Mouse (Mus musculus) MEL (cell line): ENCODE measurements around the gene Ccdc47. TPM values are rescaled to one million over a fixed set of nuclear protein-coding genes. Genes with fewer than 3 reads are reported as not detected.

ENCODE experiments used
- DNase-seq: peaks from one replicate; pipeline ENCODE4 v3.0.0; 2011; ENCODE audit warnings: low read depth, low spot score
- H3K27ac ChIP-seq: 2 replicates; pipeline ENCODE4 v1.5.1; 2012; ENCODE audit warnings: low read depth, mild to moderate bottlenecking, control low read depth, low read length, moderate library complexity; ENCODE audit not compliant: control insufficient read depth
- H3K27me3 ChIP-seq, 2 experiments: fragments of 150-350 bp in 1 of 2; sonication (generic) in 1 of 2; 2 replicates each; pipeline ENCODE4 v1.6.1; 2012; ENCODE audit warnings: low read length in 2 of 2, mild to moderate bottlenecking in 2 of 2, improper control_type of control experiment in 1 of 2, moderate library complexity in 1 of 2; ENCODE audit not compliant: insufficient read depth in 2 of 2, control insufficient read depth in 1 of 2
- H3K36me3 ChIP-seq, 2 experiments: 2 replicates each; pipeline ENCODE4 v1.6.1; 2012 to 2014; ENCODE audit warnings: low read length in 2 of 2, improper control_type of control experiment in 1 of 2, inconsistent platforms in 1 of 2, mild to moderate bottlenecking in 1 of 2; ENCODE audit not compliant: insufficient read depth in 2 of 2, control insufficient read depth in 1 of 2
- H3K4me1 ChIP-seq, 2 experiments: fragments of 150-350 bp in 1 of 2; sonication (generic) in 1 of 2; 2 replicates each; pipeline ENCODE4 v1.6.1; 2012; ENCODE audit warnings: low read length in 2 of 2, improper control_type of control experiment in 1 of 2, mild to moderate bottlenecking in 1 of 2; ENCODE audit not compliant: insufficient read depth in 2 of 2, control insufficient read depth in 1 of 2
- H3K4me3 ChIP-seq, 2 experiments: fragments of 150-350 bp in 1 of 2; sonication (generic) in 1 of 2; 2 replicates each; pipeline ENCODE4 v1.5.1; 2012; ENCODE audit warnings: low read depth in 2 of 2, low read length in 2 of 2, mild to moderate bottlenecking in 2 of 2, moderate library complexity in 2 of 2, control low read depth in 1 of 2, improper control_type of control experiment in 1 of 2; ENCODE audit not compliant: control insufficient read depth in 1 of 2, insufficient read depth in 1 of 2
- H3K79me2 ChIP-seq: 2 replicates; pipeline ENCODE4 v1.6.1; 2012; ENCODE audit warnings: mild to moderate bottlenecking, low read length, moderate library complexity; ENCODE audit not compliant: control insufficient read depth, poor library complexity, insufficient read depth
- H3K9ac ChIP-seq: 2 replicates; pipeline ENCODE4 v1.6.1; 2012; ENCODE audit warnings: low read depth, mild to moderate bottlenecking, control low read depth, low read length, moderate library complexity; ENCODE audit not compliant: control insufficient read depth, poor library complexity, severe bottlenecking
- H3K9me3 ChIP-seq: fragments of 150-350 bp; sonication (generic); replicated peaks from 2 replicates; pipeline ENCODE4 v1.6.1; 2012; ENCODE audit warnings: mild to moderate bottlenecking, low read length, improper control_type of control experiment, moderate library complexity; ENCODE audit not compliant: insufficient read depth
- CHD1 ChIP-seq: IDR thresholded peaks from 2 replicates; pipeline ENCODE4 v1.6.1; 2012; ENCODE audit warnings: low read depth, mild to moderate bottlenecking, inconsistent platforms, low read length, improper control_type of control experiment
- CHD2 ChIP-seq: IDR thresholded peaks from 2 replicates; pipeline ENCODE4 v1.6.1; 2011; ENCODE audit warnings: low read length, improper control_type of control experiment
- CTCF ChIP-seq, 3 experiments: IDR thresholded peaks in 2 of 3; conservative IDR thresholded peaks in 1 of 3; 2 replicates each; pipeline ENCODE4 v1.5.1; 2011 to 2012; ENCODE audit warnings: low read length in 3 of 3, low read depth in 2 of 3, mild to moderate bottlenecking in 2 of 3, improper control_type of control experiment in 1 of 3, inconsistent platforms in 1 of 3, mixed read lengths in 1 of 3, moderate library complexity in 1 of 3; ENCODE audit not compliant: control insufficient read depth in 1 of 3, insufficient read depth in 1 of 3, poor library complexity in 1 of 3, severe bottlenecking in 1 of 3
- EP300 ChIP-seq, 2 experiments: IDR thresholded peaks; 2 replicates each; pipeline ENCODE4 v1.6.1; 2011; ENCODE audit warnings: improper control_type of control experiment in 2 of 2, low read length in 2 of 2, low read depth in 1 of 2, mild to moderate bottlenecking in 1 of 2
- ETS1 ChIP-seq: IDR thresholded peaks from 2 replicates; pipeline ENCODE4 v1.6.1; 2012; ENCODE audit warnings: low read depth, mild to moderate bottlenecking, inconsistent platforms, low read length, improper control_type of control experiment, moderate library complexity
- GABPA ChIP-seq: IDR thresholded peaks from 2 replicates; pipeline ENCODE4 v1.6.1; 2012; ENCODE audit warnings: low read depth, mild to moderate bottlenecking, inconsistent platforms, low read length, improper control_type of control experiment, moderate library complexity
- HCFC1 ChIP-seq: IDR thresholded peaks from 2 replicates; pipeline ENCODE4 v1.6.1; 2012; ENCODE audit warnings: low read depth, mild to moderate bottlenecking, inconsistent platforms, low read length, improper control_type of control experiment, moderate library complexity
- JUND ChIP-seq: IDR thresholded peaks from 2 replicates; pipeline ENCODE4 v1.6.1; 2011; ENCODE audit warnings: low read depth, mild to moderate bottlenecking, improper control_type of control experiment, low read length
- KAT2A ChIP-seq: conservative IDR thresholded peaks from 2 replicates; pipeline ENCODE4 v1.6.1; 2012; ENCODE audit warnings: low read depth, low read length, improper control_type of control experiment, inconsistent platforms
- MAFK ChIP-seq: IDR thresholded peaks from 2 replicates; pipeline ENCODE4 v1.6.1; 2011; ENCODE audit warnings: low read depth, mild to moderate bottlenecking, low read length, improper control_type of control experiment, borderline replicate concordance
- MAZ ChIP-seq: IDR thresholded peaks from 2 replicates; pipeline ENCODE4 v1.6.1; 2012; ENCODE audit warnings: low read depth, mild to moderate bottlenecking, inconsistent platforms, low read length, improper control_type of control experiment
- NELFE ChIP-seq: IDR thresholded peaks from 2 replicates; pipeline ENCODE4 v1.6.1; 2011; ENCODE audit warnings: low read depth, low read length, improper control_type of control experiment
- NRF1 ChIP-seq: IDR thresholded peaks from 2 replicates; pipeline ENCODE4 v1.6.1; 2014; ENCODE audit warnings: low read depth, mild to moderate bottlenecking, inconsistent platforms, low read length, improper control_type of control experiment, moderate library complexity; ENCODE audit not compliant: poor library complexity, insufficient read depth, severe bottlenecking
- SMC3 ChIP-seq: IDR thresholded peaks from 2 replicates; pipeline ENCODE4 v1.6.1; 2011; ENCODE audit warnings: low read depth, low read length, improper control_type of control experiment
- TAL1 ChIP-seq: IDR thresholded peaks from 2 replicates; pipeline ENCODE4 v1.6.1; 2012; ENCODE audit warnings: mild to moderate bottlenecking, inconsistent platforms, low read length, moderate library complexity, mixed read lengths
- TBP ChIP-seq: IDR thresholded peaks from 2 replicates; pipeline ENCODE4 v1.8.0; 2011; ENCODE audit warnings: low read depth, low read length, improper control_type of control experiment
- USF2 ChIP-seq, 2 experiments: IDR thresholded peaks; 2 replicates each; pipeline ENCODE4 v1.6.1; 2011 to 2012; ENCODE audit warnings: improper control_type of control experiment in 2 of 2, low read length in 2 of 2, borderline replicate concordance in 1 of 2, inconsistent platforms in 1 of 2, low read depth in 1 of 2, mild to moderate bottlenecking in 1 of 2; ENCODE audit not compliant: insufficient read depth in 1 of 2
- ZKSCAN1 ChIP-seq: IDR thresholded peaks from 2 replicates; pipeline ENCODE4 v1.6.1; 2012; ENCODE audit warnings: low read depth, mild to moderate bottlenecking, inconsistent platforms, low read length, improper control_type of control experiment, moderate library complexity
- polyA plus RNA-seq, 2 experiments: library from polyadenylated mRNA; stranded (reverse) in 1 of 2; unstranded in 1 of 2; fragments of >175 nt in 1 of 2; fragments of >200 nt in 1 of 2; gene quantifications; 2 replicates each; pipeline versions ENCODE4 v1.2.1 to v1.2.4; 2012; ENCODE audit warnings: low replicate concordance in 2 of 2, low read depth in 1 of 2; ENCODE audit not compliant: insufficient read length in 2 of 2, insufficient read depth in 1 of 2, missing spikeins in 1 of 2
- total RNA-seq: library from RNA; depleted of rRNA; stranded (reverse); fragments of 300-350 nt; gene quantifications from 2 replicates; pipeline ENCODE4 v1.2.3, GENCODE M21; 2012

The Ccdc47 gene
- total and polyA plus RNA-seq, 3 experiments: 47.6 to 145 (median 51.6) TPM

GRCm38 (mm10) chr11:106264988-106265387 is 48.8 kb upstream of the Ccdc47 start:
- TF ChIP-seq CTCF (IDR thresholded peaks at IDR 0.05 in 2 of 3, conservative IDR thresholded peaks at IDR 0.05 in 1 of 3; ENCODE audit: control insufficient read depth in 1 of 3, insufficient read depth in 1 of 3, low read depth in 2 of 3, low read length in 3 of 3, poor library complexity in 1 of 3, severe bottlenecking in 1 of 3) (no peak), CHD2 (no peak), USF2 (IDR thresholded peaks at IDR 0.05; ENCODE audit: borderline replicate concordance in 1 of 2, insufficient read depth in 1 of 2, low read depth in 1 of 2, low read length in 2 of 2) (no peak), EP300 (IDR thresholded peaks at IDR 0.05; ENCODE audit: low read depth in 1 of 2, low read length in 2 of 2) (no peak), GABPA (no peak), CHD1 (no peak), MAZ (no peak), NRF1 (no peak), MAFK (no peak), TAL1 (no peak), ETS1 (no peak), HCFC1 (no peak)
- TF ChIP-seq, all 39 proteins: peak for 0
- peaks cover 3 to 33% of the 10 kb centered on the region in 2 experiments for H3K36me3 ChIP-seq
- H3K9ac ChIP-seq: no peak overlapping the region
- DNase-seq: no peak
- no peak overlapping the region for H3K4me3 ChIP-seq
- H3K4me1 ChIP-seq: peaks cover 0 to 9% of the 10 kb centered on the region in 2 experiments; a peak in 1 of 4 replicates
- no peaks in the 10 kb centered on the region for H3K9me3 ChIP-seq
- H3K27ac ChIP-seq: no peak overlapping the region
- no peaks in the 10 kb centered on the region for H3K27me3 ChIP-seq
- peaks cover 13% of the 10 kb centered on the region for H3K79me2 ChIP-seq

GRCm38 (mm10) chr11:106263963-106264362 is 47.8 kb upstream of the Ccdc47 start:
- DNase-seq: no peak
- H3K79me2 ChIP-seq: peaks cover 9% of the 10 kb centered on the region; the same call in 1 of the 2 replicates
- H3K9ac ChIP-seq: no peak overlapping the region
- H3K36me3 ChIP-seq: peaks cover 3 to 33% of the 10 kb centered on the region in 2 experiments
- H3K4me1 ChIP-seq: peaks cover 0 to 7% of the 10 kb centered on the region in 2 experiments; a peak in 1 of 4 replicates
- H3K27me3 ChIP-seq: no peaks in the 10 kb centered on the region
- no peak overlapping the region for H3K27ac ChIP-seq
- no peaks in the 10 kb centered on the region for H3K9me3 ChIP-seq
- no peak overlapping the region for H3K4me3 ChIP-seq
- TF ChIP-seq NELFE: no peak
- no peak for TF ChIP-seq TBP
- no peak for TF ChIP-seq ZKSCAN1
- no peak for TF ChIP-seq KAT2A
- no peak for TF ChIP-seq TAL1
- no peak for TF ChIP-seq SMC3
- TF ChIP-seq GABPA: no peak
- no peak for TF ChIP-seq CHD2
- TF ChIP-seq EP300 (IDR thresholded peaks at IDR 0.05; ENCODE audit: low read depth in 1 of 2, low read length in 2 of 2): no peak
- TF ChIP-seq JUND: no peak
